Mouse (Mus musculus) regulatory T cell (primary cell): ENCODE results near the gene Btd.
"Not testable (repeated sequence)": the region's sequence is repeated elsewhere in the genome, so short reads cannot be mapped to it uniquely, and the experiment has no call there.

Source experiments
- in situ Hi-C: fragments of 300-600 bp; cut with MboI, MseI; formaldehyde crosslinking; loops from one replicate; pipeline ENCODE4 v1.15.1; 2025; ENCODE audit warnings: high pct_unique_total_duplicates

Gene Btd

GRCm38 (mm10) chr14:31640890-31641505 is at the start of gene Btd, which contains the start of gene Hacl1:
Btd (plus strand) TSS chr14:31641028.
Hacl1 (minus strand) TSS chr14:31641286.
- in situ Hi-C loops, result loop anchor here (10.0 kb wide), 2 partner anchors 434 to 514 kb away; partner anchors contain the start of gene Ncoa4

DNA sequence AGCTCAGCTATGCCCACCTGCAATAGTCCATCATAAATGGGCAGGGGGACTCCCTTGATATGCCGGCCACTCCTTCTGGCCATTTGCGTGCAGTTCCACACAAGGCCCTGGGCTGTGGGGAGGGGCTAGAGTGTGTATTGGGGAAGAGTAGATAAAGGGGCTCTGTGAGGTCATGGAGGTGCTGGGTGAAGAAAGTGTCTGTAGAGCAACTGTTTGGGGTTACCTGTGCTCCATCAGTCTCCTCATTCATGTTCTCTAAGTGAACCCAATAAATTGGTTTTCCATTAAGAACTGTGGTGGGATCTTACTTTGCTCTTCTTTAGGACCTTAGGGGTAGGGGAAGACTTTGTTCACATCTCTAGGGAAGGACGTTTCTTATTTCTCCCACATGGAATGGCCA is 49.6 kb upstream of the Btd start, which contains the start of gene Colq:
TSS of gene Colq (minus strand) at position 101 of the 400 bp plus-strand sequence.
- in situ Hi-C loops, result loop anchor here (5.0 kb wide), 1 partner anchor 74 kb away; no protein-coding TSS in a partner anchor

- in situ Hi-C loops, result loop anchor here (5.0 kb wide), 1 partner anchor 76 kb away; no protein-coding TSS in a partner anchor
Observed at GRCm38 (mm10) chr14:31593036-31593435, 47.8 kb upstream of the Btd start.

DNA sequence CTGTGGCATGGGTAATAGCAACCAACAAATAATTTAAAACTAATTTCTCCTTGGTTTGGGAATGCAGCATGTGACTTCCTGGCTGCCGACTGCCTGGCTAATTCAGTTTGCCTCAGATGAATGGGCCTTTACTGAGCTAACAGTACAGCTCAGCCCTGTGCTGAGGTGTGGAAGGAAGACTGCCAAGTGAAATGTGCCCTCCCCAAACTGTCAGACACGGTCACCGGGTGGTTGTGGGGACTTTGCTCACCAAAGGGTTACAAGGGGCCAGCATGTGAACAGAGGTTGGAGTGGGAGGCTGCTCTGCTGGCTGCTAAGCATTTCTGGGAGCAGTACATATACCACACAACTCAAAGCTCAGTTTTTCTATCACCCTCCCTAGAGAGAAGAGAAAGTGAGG is 46.1 kb upstream of the Btd start:
- in situ Hi-C loops, result loop anchor here (5.0 kb wide), 1 partner anchor 77 kb away; no protein-coding TSS in a partner anchor

DNA sequence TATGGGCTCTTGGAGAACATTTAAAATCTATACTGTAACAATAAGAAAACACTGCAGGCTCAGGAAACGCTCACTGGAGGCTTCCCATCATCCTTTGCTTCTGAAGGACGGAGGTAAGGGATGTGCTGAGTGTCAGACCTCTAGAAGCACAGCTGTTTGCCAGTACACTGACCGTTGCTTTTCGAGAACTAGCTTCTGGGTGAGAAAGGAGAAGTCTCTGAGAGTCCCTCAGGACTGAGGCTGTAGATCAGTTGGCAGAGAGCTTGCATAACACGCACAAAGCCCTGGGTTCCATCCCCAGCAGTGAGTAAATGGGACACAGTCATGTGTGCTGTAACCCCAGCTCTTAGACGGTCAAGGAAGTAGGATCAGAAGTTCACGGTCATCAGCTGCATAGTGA is 44.4 kb upstream of the Btd start:
- in situ Hi-C loops, result no loop called here

DNA sequence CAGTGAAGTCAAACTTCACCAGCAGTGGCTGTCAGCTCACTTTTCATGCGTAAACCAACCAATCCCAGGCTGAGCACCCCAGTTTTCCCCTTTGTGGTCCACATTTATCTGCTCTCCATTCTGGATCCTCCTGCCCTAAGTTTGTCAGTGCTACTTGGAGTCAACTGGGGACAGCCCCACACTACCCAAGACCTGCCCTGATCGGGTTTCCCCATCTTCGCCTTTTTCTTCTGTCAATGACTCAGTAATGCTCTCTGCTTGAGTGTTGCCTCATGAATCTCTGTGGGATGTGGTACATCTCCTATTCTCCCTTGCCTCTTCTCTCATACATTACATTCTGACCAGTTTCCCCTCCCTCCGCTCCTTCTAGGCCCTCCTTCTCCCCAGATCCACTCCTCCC is 43.4 kb upstream of the Btd start:
- in situ Hi-C loops, result no loop called here

GRCm38 (mm10) chr14:31601908-31602615 is 38.8 kb upstream of the Btd start:
- in situ Hi-C loops, result no loop called here

DNA sequence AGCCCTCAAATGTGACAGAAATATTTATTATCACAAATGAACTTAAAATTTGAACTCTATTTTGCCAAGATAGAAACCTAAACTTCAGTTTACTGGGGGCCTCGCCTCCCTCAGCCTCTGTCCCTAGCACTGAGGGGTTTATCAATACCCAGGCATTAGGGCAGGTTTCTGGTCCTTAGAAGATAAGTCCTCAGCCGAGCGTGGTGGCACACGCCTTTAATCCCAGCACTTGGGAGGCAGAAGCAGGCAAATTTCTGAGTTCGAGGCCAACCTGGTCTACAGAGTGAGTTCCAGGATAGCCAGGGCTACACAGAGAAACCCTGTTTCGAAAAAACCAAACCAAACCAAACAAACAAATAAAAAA is 38.2 kb upstream of the Btd start:
- in situ Hi-C loops, result not testable (repeated sequence)

- in situ Hi-C loops, result no loop called here
Observed at GRCm38 (mm10) chr14:31604916-31605315, 35.9 kb upstream of the Btd start.

DNA sequence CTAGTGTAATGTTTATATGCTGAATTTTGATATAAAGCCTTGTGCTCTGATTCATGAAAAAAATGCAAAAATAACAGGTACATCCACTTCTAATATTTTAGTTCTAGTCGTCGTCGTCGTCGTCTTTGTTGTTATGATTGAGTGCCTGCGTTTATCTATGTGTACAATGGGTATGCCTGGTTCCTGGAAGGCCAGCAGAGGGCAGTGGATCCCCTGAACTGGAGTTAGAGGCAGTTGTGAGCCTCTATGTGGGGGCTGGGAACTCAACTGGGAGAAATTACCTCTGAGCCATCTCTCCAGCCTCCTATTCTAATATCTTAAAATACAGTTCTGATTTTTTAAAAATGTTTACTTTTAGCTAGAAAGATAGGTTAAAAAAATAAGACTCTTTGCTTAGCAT is 35.3 kb upstream of the Btd start:
- in situ Hi-C loops, result no loop called here

- in situ Hi-C loops, result no loop called here
Observed at GRCm38 (mm10) chr14:31611986-31612385, 28.8 kb upstream of the Btd start.

DNA sequence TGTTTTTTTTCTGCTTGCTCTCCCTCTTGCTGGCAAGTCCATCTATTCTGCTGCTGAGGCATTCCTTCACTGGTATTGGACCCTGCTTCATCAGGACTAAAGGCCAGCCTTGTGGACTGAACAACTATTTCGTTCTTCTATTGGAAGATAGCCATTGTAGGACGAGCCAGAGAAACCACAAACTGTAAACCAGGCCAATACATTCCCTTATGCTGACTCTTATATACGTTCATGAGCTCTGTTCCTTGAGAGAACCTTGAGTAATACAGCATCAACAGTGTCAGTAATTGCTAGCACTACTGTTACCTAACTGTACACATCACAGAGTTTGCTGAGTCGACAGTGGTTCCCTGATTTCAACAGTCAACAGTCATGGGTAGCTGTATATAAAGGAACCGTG is 27.2 kb upstream of the Btd start:
- in situ Hi-C loops, result no loop called here

DNA sequence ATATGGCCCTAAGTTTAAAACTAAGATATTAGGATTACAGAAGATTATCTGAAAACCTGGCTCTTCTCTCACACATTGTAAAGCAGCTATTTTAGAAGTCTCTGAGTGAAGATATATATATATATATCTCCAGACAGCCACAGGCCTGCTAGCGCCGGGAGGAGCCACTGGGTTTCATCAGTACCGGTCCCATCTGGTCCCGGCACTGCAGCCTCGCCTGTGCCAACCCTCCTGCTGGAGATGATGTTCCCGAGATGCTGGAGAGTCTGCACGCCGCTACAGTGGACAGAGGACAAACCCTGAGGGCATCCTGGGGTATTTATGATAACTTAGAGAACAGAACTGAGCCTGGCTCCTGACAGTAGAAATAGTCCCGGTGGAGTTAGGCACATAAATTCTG is 23.6 kb upstream of the Btd start:
- in situ Hi-C loops, result no loop called here

DNA sequence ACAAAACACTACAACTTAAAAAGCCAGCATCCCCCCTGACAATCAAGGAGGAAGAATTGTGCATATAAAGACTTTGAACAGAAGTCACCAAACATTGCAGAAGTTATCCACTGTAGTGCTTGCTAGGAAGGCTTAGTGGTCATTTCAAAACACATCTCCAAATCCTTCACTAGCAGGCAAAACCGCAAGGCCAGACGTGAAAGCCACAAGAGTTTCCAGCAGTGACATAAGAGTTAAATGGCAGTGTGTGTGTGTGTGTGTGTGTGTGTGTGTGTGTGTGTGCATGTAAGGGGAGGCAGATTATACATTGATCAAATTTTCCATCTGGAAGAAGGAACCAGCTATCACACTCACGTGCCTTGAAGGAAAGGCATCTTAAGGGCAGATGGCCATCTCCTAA is 22.8 kb upstream of the Btd start:
- in situ Hi-C loops, result no loop called here

- in situ Hi-C loops, result loop anchor here (5.0 to 10.0 kb wide), 2 partner anchors 118 to 1036 kb away; no protein-coding TSS in a partner anchor
Observed at GRCm38 (mm10) chr14:31620591-31621223, 20.1 kb upstream of the Btd start.

- in situ Hi-C loops, result loop anchor here (5.0 to 10.0 kb wide), 2 partner anchors 120 to 1038 kb away; no protein-coding TSS in a partner anchor
Observed at GRCm38 (mm10) chr14:31622748-31623147, 18.1 kb upstream of the Btd start.

- in situ Hi-C loops, result no loop called here
Observed at GRCm38 (mm10) chr14:31630677-31631076, 10.2 kb upstream of the Btd start.

- in situ Hi-C loops, result loop anchor here (10.0 kb wide), 2 partner anchors 434 to 514 kb away; partner anchors contain the start of gene Ncoa4
Observed at GRCm38 (mm10) chr14:31640346-31640889, 410 bp upstream of the Btd start, which contains the start of gene Gm49387. Gm49387 (minus strand) TSS chr14:31640878.

DNA sequence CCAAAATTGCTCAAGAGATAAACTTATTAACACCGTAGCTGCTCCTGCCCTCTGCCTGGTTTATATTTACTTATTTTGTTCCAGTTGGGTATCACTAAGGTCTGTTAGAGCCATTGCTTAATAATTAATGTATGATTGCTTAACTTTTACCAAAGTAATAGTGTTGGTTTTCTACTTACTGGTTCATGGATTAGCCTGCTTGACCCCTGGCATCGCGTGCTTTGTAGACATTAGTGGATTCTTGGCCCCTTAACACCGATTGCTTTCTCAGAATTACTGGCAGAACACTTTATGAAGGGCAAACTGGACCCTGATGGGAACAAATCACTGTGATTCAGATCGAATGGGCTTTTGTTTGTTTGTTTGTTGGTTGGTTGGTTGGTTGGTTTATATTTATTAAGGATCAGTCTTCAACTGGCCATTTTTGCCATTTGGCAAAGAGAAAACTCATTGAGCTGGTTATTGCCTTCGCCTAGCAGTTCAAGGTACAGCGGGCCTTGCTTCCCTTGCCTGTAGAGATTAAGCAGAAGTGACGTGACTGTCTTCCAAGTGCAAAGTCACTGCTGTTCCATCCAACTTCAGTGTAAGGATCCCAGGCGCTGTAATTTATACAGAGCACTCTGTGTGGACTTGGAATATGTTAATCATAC is 803 bp downstream of the Btd start:
- in situ Hi-C loops, result loop anchor here (10.0 kb wide), 2 partner anchors 433 to 513 kb away; partner anchors contain the start of gene Ncoa4

DNA sequence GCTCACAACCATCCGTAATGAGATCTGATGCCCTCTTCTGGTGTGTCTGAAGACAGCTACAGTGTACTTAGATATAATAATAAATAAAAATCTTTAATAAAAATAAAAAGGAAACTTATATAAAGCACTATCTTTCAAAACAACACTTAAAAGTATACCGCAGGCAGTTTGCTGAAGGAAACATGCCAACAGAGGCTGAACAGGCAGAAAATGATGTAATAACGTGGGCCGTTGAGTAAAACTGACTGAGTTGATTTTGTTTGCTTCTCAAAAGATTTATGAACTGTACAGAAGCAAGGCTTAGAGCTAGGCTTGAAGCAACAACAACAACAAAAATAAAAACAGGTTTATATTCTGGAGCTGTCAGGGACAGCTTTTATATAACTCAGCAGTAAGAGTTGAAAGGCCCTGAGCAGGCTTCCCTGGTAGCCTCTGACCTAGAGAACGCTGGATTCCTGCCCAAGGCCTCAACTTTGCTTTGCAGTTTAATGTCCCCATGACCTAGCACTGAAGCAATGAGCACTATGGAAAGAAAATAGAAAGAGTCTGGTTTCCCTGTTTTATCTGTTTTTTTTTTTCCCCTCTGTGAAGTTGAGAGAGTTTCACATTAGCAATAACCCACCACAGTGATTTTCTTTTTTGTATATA is 3.5 kb downstream of the Btd start:
- in situ Hi-C loops, result loop anchor here (10.0 kb wide), 2 partner anchors 430 to 510 kb away; partner anchors contain the start of gene Ncoa4
